Mouse (Mus musculus): ENCODE measurements around the gene Gm3250. TPM values are rescaled to one million over a fixed set of nuclear protein-coding genes. Genes with fewer than 3 reads are reported as not detected.
"Not testable (repeated sequence)": the region's sequence is repeated elsewhere in the genome, so short reads cannot be mapped to it uniquely, and the experiment has no call there.

The Gm3250 gene
- not detected in 2 replicates for polyA plus RNA-seq (2014; fragmentation: Nextera tagmentation; extraction: Ambion mirVana)

GRCm38 (mm10) chr10:77782442-77782841 is at the start of gene Gm3250:
Gene Gm3250 (minus strand): TSS chr10:77782542.
- H3K9me3 ChIP-seq (replicated peaks; ENCODE audit: control insufficient read depth, low read length); H3K27me3 ChIP-seq (replicated peaks; ENCODE audit: control insufficient read depth, insufficient read depth, low read length); DNase-seq (ENCODE audit: low spot score); H3K9ac ChIP-seq (ENCODE audit: low read length); H3K4me1 ChIP-seq (ENCODE audit: control insufficient read depth, insufficient read depth, low read length); H3K27ac ChIP-seq (ENCODE audit: low read depth, low read length); H3K36me3 ChIP-seq (ENCODE audit: control insufficient read depth, insufficient read depth, low read length); ATAC-seq; H3K4me2 ChIP-seq (ENCODE audit: low read length); H3K4me3 ChIP-seq (ENCODE audit: low read depth, low read length): not testable (repeated sequence)
- no CpG with 5 or more reads among the region's 1 CpGs for WGBS

GRCm38 (mm10) chr10:77826951-77827350 is 44.6 kb upstream of the Gm3250 start, which contains the start of gene Krtap10-4:
Gene Krtap10-4 (minus strand): TSS chr10:77827095.
- Histone ChIP-seq H3K36me3 (ENCODE audit: control insufficient read depth, insufficient read depth, low read length) (no peaks in the 10 kb centered on the region), H3K9ac (ENCODE audit: low read length) (no peak within 1 kb of the TSS), H3K27me3 (replicated peaks; ENCODE audit: control insufficient read depth, insufficient read depth, low read length) (no peaks in the 10 kb centered on the region), H3K4me2 (ENCODE audit: low read length) (no peak within 1 kb of the TSS), H3K27ac (ENCODE audit: low read depth, low read length) (no peak within 1 kb of the TSS), H3K9me3 (replicated peaks; ENCODE audit: control insufficient read depth, low read length) (0 out of 2 replicates have a peak, but pooled peaks cover 3% of the 10 kb centered on the region), H3K4me1 (ENCODE audit: control insufficient read depth, insufficient read depth, low read length) (no peaks in the 10 kb centered on the region), H3K4me3 (ENCODE audit: low read depth, low read length) (no peak within 1 kb of the TSS)
- DNase-seq (ENCODE audit: low spot score), result no peak
- 76% methylated on average over 6 of the region's 6 CpGs for WGBS
- ATAC-seq, result no peak

GRCm38 (mm10) chr10:77819203-77819602 is 36.9 kb upstream of the Gm3250 start:
- Histone ChIP-seq H3K36me3 (ENCODE audit: control insufficient read depth, insufficient read depth, low read length) (no peaks in the 10 kb centered on the region), H3K4me1 (ENCODE audit: control insufficient read depth, insufficient read depth, low read length) (no peaks in the 10 kb centered on the region), H3K27ac (ENCODE audit: low read depth, low read length) (no peak overlapping the region), H3K4me3 (ENCODE audit: low read depth, low read length) (no peak overlapping the region), H3K9me3 (replicated peaks; ENCODE audit: control insufficient read depth, low read length) (0 out of 2 replicates have a peak, but pooled peaks cover 2% of the 10 kb centered on the region), H3K4me2 (ENCODE audit: low read length) (no peak overlapping the region), H3K9ac (ENCODE audit: low read length) (no peak overlapping the region), H3K27me3 (replicated peaks; ENCODE audit: control insufficient read depth, insufficient read depth, low read length) (no peaks in the 10 kb centered on the region)
- DNase-seq (ENCODE audit: low spot score), result peak; percentile 20
- WGBS, result 14% methylated on average over 4 of the region's 4 CpGs
- no peak for ATAC-seq

GRCm38 (mm10) chr10:77818523-77818922 is 36.2 kb upstream of the Gm3250 start:
- no peak overlapping the region for H3K9ac ChIP-seq (ENCODE audit: low read length)
- DNase-seq (ENCODE audit: low spot score) (no peak), ATAC-seq (no peak)
- WGBS, result 93% methylated on average over 4 of the region's 4 CpGs
- H3K9me3 ChIP-seq (replicated peaks; ENCODE audit: control insufficient read depth, low read length), result no peaks in the 10 kb centered on the region
- no peaks in the 10 kb centered on the region for H3K36me3 ChIP-seq (ENCODE audit: control insufficient read depth, insufficient read depth, low read length)
- H3K4me3 ChIP-seq (ENCODE audit: low read depth, low read length), result no peak overlapping the region
- no peak overlapping the region for H3K27ac ChIP-seq (ENCODE audit: low read depth, low read length)
- no peak overlapping the region for H3K4me2 ChIP-seq (ENCODE audit: low read length)
- no peaks in the 10 kb centered on the region for H3K4me1 ChIP-seq (ENCODE audit: control insufficient read depth, insufficient read depth, low read length)
- no peaks in the 10 kb centered on the region for H3K27me3 ChIP-seq (replicated peaks; ENCODE audit: control insufficient read depth, insufficient read depth, low read length)

GRCm38 (mm10) chr10:77815514-77815913 is 33.2 kb upstream of the Gm3250 start:
- WGBS, result 25% methylated on average over 5 of the region's 5 CpGs
- no peak overlapping the region for H3K27ac ChIP-seq (ENCODE audit: low read depth, low read length)
- H3K4me3 ChIP-seq (ENCODE audit: low read depth, low read length), result no peak overlapping the region
- no peaks in the 10 kb centered on the region for H3K36me3 ChIP-seq (ENCODE audit: control insufficient read depth, insufficient read depth, low read length)
- H3K9me3 ChIP-seq (replicated peaks; ENCODE audit: control insufficient read depth, low read length), result no peaks in the 10 kb centered on the region
- ATAC-seq (0 out of 2 replicates have a peak, but pooled peaks have one; percentile 5), DNase-seq (ENCODE audit: low spot score) (no peak)
- no peaks in the 10 kb centered on the region for H3K27me3 ChIP-seq (replicated peaks; ENCODE audit: control insufficient read depth, insufficient read depth, low read length)
- H3K9ac ChIP-seq (ENCODE audit: low read length), result no peak overlapping the region
- H3K4me2 ChIP-seq (ENCODE audit: low read length), result no peak overlapping the region
- no peaks in the 10 kb centered on the region for H3K4me1 ChIP-seq (ENCODE audit: control insufficient read depth, insufficient read depth, low read length)

GRCm38 (mm10) chr10:77814382-77814781 is 32.0 kb upstream of the Gm3250 start, which contains the start of gene Gm2696:
Gene Gm2696 (plus strand): TSS chr10:77814682.
- Histone ChIP-seq H3K4me2 (ENCODE audit: low read length) (no peak within 1 kb of the TSS), H3K9me3 (replicated peaks; ENCODE audit: control insufficient read depth, low read length) (no peaks in the 10 kb centered on the region; the same call in 1 of the 2 replicates), H3K27me3 (replicated peaks; ENCODE audit: control insufficient read depth, insufficient read depth, low read length) (no peaks in the 10 kb centered on the region), H3K27ac (ENCODE audit: low read depth, low read length) (no peak within 1 kb of the TSS), H3K4me3 (ENCODE audit: low read depth, low read length) (no peak within 1 kb of the TSS), H3K9ac (ENCODE audit: low read length) (no peak within 1 kb of the TSS), H3K4me1 (ENCODE audit: control insufficient read depth, insufficient read depth, low read length) (no peaks in the 10 kb centered on the region), H3K36me3 (ENCODE audit: control insufficient read depth, insufficient read depth, low read length) (no peaks in the 10 kb centered on the region)
- WGBS, result 58% methylated on average over 4 of the region's 4 CpGs
- no peak for ATAC-seq
- DNase-seq (ENCODE audit: low spot score), result no peak

GRCm38 (mm10) chr10:77811743-77812142 is 29.4 kb upstream of the Gm3250 start, which contains the start of gene Gm9507:
Gene Gm9507 (minus strand): TSS chr10:77811843.
- DNase-seq (ENCODE audit: low spot score) (no peak), ATAC-seq (no peak)
- 57% methylated on average over 5 of the region's 5 CpGs for WGBS
- Histone ChIP-seq H3K27ac (ENCODE audit: low read depth, low read length) (no peak within 1 kb of the TSS), H3K4me3 (ENCODE audit: low read depth, low read length) (no peak within 1 kb of the TSS), H3K27me3 (replicated peaks; ENCODE audit: control insufficient read depth, insufficient read depth, low read length) (no peaks in the 10 kb centered on the region), H3K36me3 (ENCODE audit: control insufficient read depth, insufficient read depth, low read length) (no peaks in the 10 kb centered on the region), H3K9me3 (replicated peaks; ENCODE audit: control insufficient read depth, low read length) (no peaks in the 10 kb centered on the region; the same call in 1 of the 2 replicates), H3K9ac (ENCODE audit: low read length) (no peak within 1 kb of the TSS), H3K4me2 (ENCODE audit: low read length) (no peak within 1 kb of the TSS), H3K4me1 (ENCODE audit: control insufficient read depth, insufficient read depth, low read length) (no peaks in the 10 kb centered on the region)

GRCm38 (mm10) chr10:77804095-77804494 is 21.8 kb upstream of the Gm3250 start:
- no peak overlapping the region for H3K4me2 ChIP-seq (ENCODE audit: low read length)
- no peaks in the 10 kb centered on the region for H3K27me3 ChIP-seq (replicated peaks; ENCODE audit: control insufficient read depth, insufficient read depth, low read length)
- H3K9ac ChIP-seq (ENCODE audit: low read length), result no peak overlapping the region
- no peak for ATAC-seq
- H3K27ac ChIP-seq (ENCODE audit: low read depth, low read length), result no peak overlapping the region
- DNase-seq (ENCODE audit: low spot score), result no peak
- WGBS, result 82% methylated on average over 3 of the region's 3 CpGs
- no peaks in the 10 kb centered on the region for H3K4me1 ChIP-seq (ENCODE audit: control insufficient read depth, insufficient read depth, low read length)
- H3K9me3 ChIP-seq (replicated peaks; ENCODE audit: control insufficient read depth, low read length), result no peaks in the 10 kb centered on the region
- no peak overlapping the region for H3K4me3 ChIP-seq (ENCODE audit: low read depth, low read length)
- no peaks in the 10 kb centered on the region for H3K36me3 ChIP-seq (ENCODE audit: control insufficient read depth, insufficient read depth, low read length)

GRCm38 (mm10) chr10:77798921-77799508 is 16.7 kb upstream of the Gm3250 start, which contains the start of gene Gm19668:
Gene Gm19668 (minus strand): TSS chr10:77799133.
- ATAC-seq, result no peak
- DNase-seq (ENCODE audit: low spot score), result no peak
- peak within 1 kb of the TSS; percentile 58 for H3K27ac ChIP-seq (ENCODE audit: low read depth, low read length)

More at GRCm38 (mm10) chr10:77798921-77799508, 16.7 kb upstream of the Gm3250 start, which contains the start of gene Gm19668:
- 64% methylated on average over 8 of the region's 8 CpGs for WGBS
- H3K4me1 ChIP-seq (ENCODE audit: control insufficient read depth, insufficient read depth, low read length), result no peaks in the 10 kb centered on the region
- no peak within 1 kb of the TSS for H3K4me3 ChIP-seq (ENCODE audit: low read depth, low read length)
- H3K4me2 ChIP-seq (ENCODE audit: low read length), result no peak within 1 kb of the TSS
- no peaks in the 10 kb centered on the region for H3K27me3 ChIP-seq (replicated peaks; ENCODE audit: control insufficient read depth, insufficient read depth, low read length)
- no peak within 1 kb of the TSS for H3K9ac ChIP-seq (ENCODE audit: low read length)
- no peaks in the 10 kb centered on the region for H3K36me3 ChIP-seq (ENCODE audit: control insufficient read depth, insufficient read depth, low read length)
- H3K9me3 ChIP-seq (replicated peaks; ENCODE audit: control insufficient read depth, low read length), result no peaks in the 10 kb centered on the region
